Mouse (Mus musculus): Measurements from ENCODE around the gene Nectin3.

DNA sequence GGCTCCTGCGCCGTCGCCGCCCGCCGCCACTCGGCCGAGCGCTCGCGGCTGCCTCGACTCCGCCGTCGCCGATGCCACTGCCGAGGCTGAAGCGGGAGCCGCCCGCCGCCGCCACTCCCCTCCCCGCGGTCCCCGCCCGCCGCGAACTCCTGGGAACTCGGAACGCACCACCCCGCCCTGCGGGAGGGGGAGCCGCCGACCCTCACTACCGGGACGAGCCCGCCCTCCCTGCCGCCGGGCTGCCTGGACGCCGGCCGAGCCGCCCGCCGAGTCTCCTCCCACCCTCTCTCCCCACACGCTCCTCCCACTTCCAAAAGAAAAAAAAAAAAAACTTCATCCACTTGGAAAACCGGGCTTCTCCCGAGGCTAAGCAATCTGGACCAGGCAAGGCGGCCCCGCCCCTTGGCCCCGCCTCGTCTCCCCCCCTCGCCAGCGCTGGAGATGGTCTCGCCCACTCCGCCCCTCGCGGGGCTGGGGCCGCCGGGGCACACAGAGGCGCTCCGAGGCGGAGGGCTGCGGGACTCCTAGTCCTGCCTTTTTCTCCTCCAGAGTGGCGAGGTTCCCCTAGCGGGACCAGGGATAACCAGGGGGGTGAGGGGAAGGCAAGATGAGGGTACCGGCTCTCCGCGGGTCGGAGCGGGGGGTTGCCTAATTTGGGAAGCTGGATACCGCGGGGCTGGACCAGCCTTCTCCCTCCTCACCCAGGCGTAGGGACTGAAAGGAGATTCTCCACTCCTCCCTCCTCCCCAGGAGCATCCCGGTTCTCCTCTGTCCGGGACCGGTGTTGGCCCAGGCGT, 1.2 kb downstream of the Nectin3 start:
- TF ChIP-seq CTCF (conservative IDR thresholded peaks at IDR 0.05; ENCODE audit: low read length) = no peak
- no peak for TF ChIP-seq POU5F1 (IDR thresholded peaks at IDR 0.05; ENCODE audit: borderline replicate concordance, low read length)
- TF ChIP-seq NANOG (IDR thresholded peaks at IDR 0.05; ENCODE audit: borderline replicate concordance, low read length) = no peak
